26 mouse cellular contexts compared by ENCODE assay signal in the genomic region with DNA sequence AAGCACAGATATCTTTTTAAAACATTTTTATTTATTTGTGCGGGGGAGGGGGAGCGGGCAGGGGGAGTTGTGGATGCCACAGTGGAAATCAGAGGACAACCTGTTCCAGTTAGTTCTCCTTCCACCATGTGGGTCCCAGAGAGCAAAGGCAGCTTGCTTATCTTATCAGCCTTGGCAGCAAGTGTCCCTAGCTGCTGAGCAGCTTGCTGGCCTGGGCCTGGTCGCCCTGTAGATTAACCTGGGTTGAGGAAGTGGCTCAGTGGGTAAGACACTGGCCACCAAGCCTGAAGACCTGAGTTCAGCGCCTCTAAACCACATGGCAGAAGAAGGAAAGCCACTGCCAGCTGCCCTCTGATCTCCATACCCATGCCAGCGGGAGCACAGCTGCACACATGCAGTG. TPM values are rescaled to one million over a fixed set of nuclear protein-coding genes. Genes with fewer than 3 reads are reported as not detected.
A peak's percentile ranks its signal among the peaks of the same experiment; 100 is the strongest.
DNase-seq lines count a peak whose midpoint lies in the region; ATAC-seq and TF ChIP-seq lines count a peak whose summit lies in the region.
"Had no signal": no experiment of that assay in that cellular context is flagged by ENCODE, and none has a peak within 500 bp of the region (broad histone marks: within the 10 kb centered on the region; RNA-seq: fewer than 3 reads in every experiment).

No protein-coding gene starts in this region.

- H3K4me3 ChIP-seq in heart, adult 2 months = no peak overlapping the region
- H3K4me3 ChIP-seq in heart, embryonic 12.5 days = no peak overlapping the region
- no peak overlapping the region for H3K4me3 ChIP-seq in liver, adult 2 months (ENCODE audit: insufficient read depth, low read depth, low read length)
- H3K4me3 ChIP-seq: forebrain, embryonic 13.5 days; hindbrain, embryonic 10.5 days; limb, embryonic 10.5 days; midbrain, embryonic 13.5 days; myocyte; neural tube, embryonic 15.5 days had no signal

- H3K36me3 ChIP-seq in heart, adult 2 months (ENCODE audit: control insufficient read depth, insufficient read depth, low read length) = no peaks in the 10 kb centered on the region
- peaks cover 26% of the 10 kb centered on the region for H3K36me3 ChIP-seq in heart, embryonic 12.5 days
- H3K36me3 ChIP-seq in liver, adult 2 months (ENCODE audit: control insufficient read depth, insufficient read depth, low read length) = no peaks in the 10 kb centered on the region
- H3K36me3 ChIP-seq: neural tube, embryonic 15.5 days had no signal

- TF ChIP-seq CTCF in heart, adult 2 months (IDR thresholded peaks at IDR 0.05) = no peak
- TF ChIP-seq CTCF in liver, adult 2 months (IDR thresholded peaks at IDR 0.05; ENCODE audit: low read depth, low read length) = no peak

- peak in 1 of 2 experiments; percentile 44 for DNase-seq in heart, adult 2 months
- DNase-seq in adipocyte (ENCODE audit: low spot score) = peak; percentile 22
- DNase-seq in liver, adult 2 months (ENCODE audit: extremely low read depth, low read depth, low spot score) = peak; percentile 13
- DNase-seq in ovary, postnatal 10 days (ENCODE audit: low spot score) = no peak
- no peak for DNase-seq in kidney, adult 11 months
- DNase-seq: adrenal gland, adult 2 months; cerebellum, adult 11-12 months; cerebellum, postnatal 25 days; kidney, adult 9 months; kidney, postnatal 4 days; lung, embryonic 14.5 days; retina, postnatal 1 day; thymus, adult 2 months had no signal

- H3K9ac ChIP-seq in heart, adult 2 months (ENCODE audit: low read depth, low read length) = no peak overlapping the region
- H3K9ac ChIP-seq in heart, embryonic 12.5 days = no peak overlapping the region
- H3K9ac ChIP-seq in liver, adult 2 months (ENCODE audit: low read depth, low read length) = no peak overlapping the region
- H3K9ac ChIP-seq: forebrain, embryonic 13.5 days; lung, embryonic 14.5 days; midbrain, embryonic 13.5 days; neural tube, embryonic 15.5 days had no signal

- H3K4me1 ChIP-seq in heart, adult 2 months (ENCODE audit: control insufficient read depth, insufficient read depth, low read length) = peaks cover 3% of the 10 kb centered on the region; the same call in 1 of the 2 replicates
- peaks cover 13% of the 10 kb centered on the region for H3K4me1 ChIP-seq in heart, embryonic 12.5 days (replicated peaks)
- H3K4me1 ChIP-seq in liver, adult 2 months (ENCODE audit: control insufficient read depth, insufficient read depth, low read length) = no peaks in the 10 kb centered on the region
- H3K4me1 ChIP-seq: forebrain, embryonic 13.5 days; hindbrain, embryonic 10.5 days; limb, embryonic 10.5 days; midbrain, embryonic 13.5 days had no signal

- peak overlapping the region; percentile 63 for H3K27ac ChIP-seq in heart, adult 2 months
- no peak overlapping the region for H3K27ac ChIP-seq in heart, embryonic 12.5 days (ENCODE audit: poor library complexity, severe bottlenecking)
- H3K27ac ChIP-seq in liver, adult 2 months (replicated peaks; ENCODE audit: insufficient read depth, low read depth, low read length) = no peak overlapping the region
- H3K27ac ChIP-seq: forebrain, embryonic 13.5 days; hindbrain, embryonic 10.5 days; limb, embryonic 10.5 days; macrophage; midbrain, embryonic 13.5 days; neural tube, embryonic 15.5 days had no signal

- H3K9me3 ChIP-seq in heart, embryonic 12.5 days (replicated peaks) = no peaks in the 10 kb centered on the region
- H3K9me3 ChIP-seq: forebrain, embryonic 13.5 days; hindbrain, embryonic 10.5 days; limb, embryonic 10.5 days; midbrain, embryonic 13.5 days; neural tube, embryonic 15.5 days had no signal

- H3K27me3 ChIP-seq in heart, adult 2 months (ENCODE audit: control insufficient read depth, insufficient read depth, low read length) = no peaks in the 10 kb centered on the region
- H3K27me3 ChIP-seq in heart, embryonic 12.5 days (replicated peaks) = no peaks in the 10 kb centered on the region
- H3K27me3 ChIP-seq in liver, adult 2 months (ENCODE audit: control insufficient read depth, insufficient read depth, low read length) = no peaks in the 10 kb centered on the region
- H3K27me3 ChIP-seq: forebrain, embryonic 13.5 days; midbrain, embryonic 13.5 days; neural tube, embryonic 15.5 days had no signal

- 65% methylated on average over 5 of the region's 5 CpGs for WGBS in heart, adult 2 months
- WGBS in heart, embryonic 12.5 days = 69% methylated on average over 5 of the region's 5 CpGs
- 68% methylated on average over 5 of the region's 5 CpGs for WGBS in liver, adult 2 months

- no peak for TF ChIP-seq POLR2A in heart, adult 2 months (IDR thresholded peaks at IDR 0.05; ENCODE audit: insufficient read depth, low read depth, low read length)
- TF ChIP-seq POLR2A in liver, adult 2 months (IDR thresholded peaks at IDR 0.05; ENCODE audit: extremely low read depth, insufficient read depth, low read length) = no peak

- no peaks in the 10 kb centered on the region for H3K79me2 ChIP-seq in heart, adult 2 months (replicated peaks; ENCODE audit: control insufficient read depth, insufficient read depth, low read length)
- H3K79me2 ChIP-seq in liver, adult 2 months (ENCODE audit: control insufficient read depth, insufficient read depth, low read length) = no peaks in the 10 kb centered on the region

- intact Hi-C loops in heart, adult 2 months (cut with DNase I) = no loop called here

- no peak for ATAC-seq in heart, embryonic 12.5 days (ENCODE audit: insufficient number of reproducible peaks, low FRiP score)
- ATAC-seq in megakaryocyte progenitor cell, adult 5-6 weeks (replicated peaks; ENCODE audit: poor library complexity) = peak; percentile 98
- ATAC-seq: forebrain, embryonic 13.5 days; inflammation-experienced regulatory T-cells, adult 6 months; midbrain, embryonic 13.5 days had no signal

- H3K4me2 ChIP-seq in heart, embryonic 12.5 days = no peak overlapping the region
- H3K4me2 ChIP-seq: forebrain, embryonic 13.5 days; lung, embryonic 14.5 days; midbrain, embryonic 13.5 days; neural tube, embryonic 15.5 days had no signal

- TF ChIP-seq EP300 in heart, adult 2 months (IDR thresholded peaks at IDR 0.05; ENCODE audit: insufficient read depth, low read depth, low read length) = peak; percentile 76

RNA-seq across cellular contexts. Expression of a gene that starts 22.8 kb away (rescaled TPM):
- 10 to 100 TPM; 13.6 to 16.0 TPM for total RNA-seq in heart, adult 2 months (2021)
- 3.3 and 7.3 TPM in 2 replicates for polyA plus RNA-seq in heart, adult 2 months (2012; rRNA removed)
- 2.9 and 3.0 TPM in 2 replicates for polyA plus RNA-seq in heart, embryonic 12.5 days (2016; fragmentation: Nextera tagmentation; extraction: Ambion mirVana)
- 0.20 and 0.46 TPM in 2 replicates for total RNA-seq in liver, adult 2 months (2014; rRNA removed)
- polyA plus RNA-seq in liver, adult 2 months (2012; rRNA removed) = 0.21 and 0.22 TPM in 2 replicates
- not detected in 2 replicates for total RNA-seq in megakaryocyte progenitor cell, adult 5-6 weeks (2015)
- 0.03 TPM in 1 of 2 replicates, not detected in the other for total RNA-seq in megakaryocyte progenitor cell, adult 5-6 weeks (2017)
- polyA plus RNA-seq: inflammation-experienced regulatory T-cells, adult 6 months; macrophage had no signal

RNA-seq across cellular contexts. Expression of a gene that starts 56.0 kb away (rescaled TPM):
- total RNA-seq in heart, adult 2 months (2021) = under 1 TPM; 0.18 to 0.52 TPM
- polyA plus RNA-seq in heart, adult 2 months (2012; rRNA removed) = 0.39 and 0.59 TPM in 2 replicates
- 0.68 and 0.73 TPM in 2 replicates for polyA plus RNA-seq in heart, embryonic 12.5 days (2016; fragmentation: Nextera tagmentation; extraction: Ambion mirVana)
- 0.09 and 0.20 TPM in 2 replicates for total RNA-seq in liver, adult 2 months (2014; rRNA removed)
- polyA plus RNA-seq in liver, adult 2 months (2012; rRNA removed) = 0.05 and 0.24 TPM in 2 replicates
- total RNA-seq in megakaryocyte progenitor cell, adult 5-6 weeks (2015) = 0.07 and 0.91 TPM in 2 replicates
- total RNA-seq in megakaryocyte progenitor cell, adult 5-6 weeks (2017) = 0.58 TPM in 1 of 2 replicates, not detected in the other
- polyA plus RNA-seq: myocyte had no signal

RNA-seq across cellular contexts. Expression of a gene that starts 56.0 kb away (rescaled TPM):
- total RNA-seq in heart, adult 2 months (2021) = under 1 TPM; 0.31 to 0.34 TPM
- polyA plus RNA-seq in heart, adult 2 months (2012; rRNA removed) = not detected in 2 replicates
- 0.08 TPM in 1 of 2 replicates, not detected in the other for polyA plus RNA-seq in heart, embryonic 12.5 days (2016; fragmentation: Nextera tagmentation; extraction: Ambion mirVana)
- total RNA-seq in liver, adult 2 months (2014; rRNA removed) = not detected in 2 replicates
- polyA plus RNA-seq in liver, adult 2 months (2012; rRNA removed) = not detected in 2 replicates
- not detected in 2 replicates for total RNA-seq in megakaryocyte progenitor cell, adult 5-6 weeks (2015)
- 0.07 TPM in 1 of 2 replicates, not detected in the other for total RNA-seq in megakaryocyte progenitor cell, adult 5-6 weeks (2017)
- total RNA-seq: adrenal gland, adult 2 months had no signal
- polyA plus RNA-seq: C2C12; forebrain, embryonic 13.5 days; gonadal fat pad, adult 2 months; hindbrain, embryonic 10.5 days; inflammation-experienced regulatory T-cells, adult 6 months; limb, embryonic 10.5 days; lung, embryonic 14.5 days; macrophage; midbrain, embryonic 13.5 days; neural tube, embryonic 15.5 days; small intestine, adult 2 months; thymus, adult 2 months had no signal

Comparison
In these comparisons a context has a peak if more than half of its experiments do, and no peak if none do; other contexts are left out.
1. DNase-seq: peak in adipocyte (single experiment) and liver, adult 2 months (single experiment); none in ovary, postnatal 10 days (single experiment) and kidney, adult 11 months (single experiment).